Mouse (Mus musculus) testis, postnatal 14 days (tissue): ENCODE measurements around the gene Sh2d2a.
"Not testable (repeated sequence)": the region's sequence is repeated elsewhere in the genome, so short reads cannot be mapped to it uniquely, and the experiment has no call there.

Experiments used
- DNase-seq: peaks from one replicate; pipeline ENCODE4 v3.0.0; 2021; ENCODE audit warnings: low spot score

Gene Sh2d2a

GRCm38 (mm10) chr3:87855936-87856335, 9.4 kb downstream of the Sh2d2a start:
- no peak for DNase-seq

- no peak for DNase-seq
Observed at GRCm38 (mm10) chr3:87857666-87858065, 11.1 kb downstream of the Sh2d2a start.

GRCm38 (mm10) chr3:87859813-87860212, 13.3 kb downstream of the Sh2d2a start:
- DNase-seq = no peak

GRCm38 (mm10) chr3:87864111-87864510, 17.6 kb downstream of the Sh2d2a start:
- not testable (repeated sequence) for DNase-seq

- DNase-seq = no peak
Observed at GRCm38 (mm10) chr3:87877730-87878129, 31.2 kb downstream of the Sh2d2a start.

GRCm38 (mm10) chr3:87884291-87884690, 37.7 kb downstream of the Sh2d2a start:
- no peak for DNase-seq

- DNase-seq = peak; percentile 71
Observed at GRCm38 (mm10) chr3:87884708-87885251, 38.2 kb downstream of the Sh2d2a start.

GRCm38 (mm10) chr3:87885281-87886003, 38.9 kb downstream of the Sh2d2a start, which contains the start of gene Prcc:
Gene Prcc (minus strand): TSS chr3:87885608.
- DNase-seq = peak; percentile 96

- no peak for DNase-seq
Observed at GRCm38 (mm10) chr3:87886004-87886365, 39.4 kb downstream of the Sh2d2a start.

- no peak for DNase-seq
Observed at GRCm38 (mm10) chr3:87886416-87886815, 39.9 kb downstream of the Sh2d2a start.

- not testable (repeated sequence) for DNase-seq
Observed at GRCm38 (mm10) chr3:87887400-87887799, 40.8 kb downstream of the Sh2d2a start.

GRCm38 (mm10) chr3:87891481-87891880, 44.9 kb downstream of the Sh2d2a start:
- no peak for DNase-seq

- no peak for DNase-seq
Observed at GRCm38 (mm10) chr3:87893367-87893905, 46.9 kb downstream of the Sh2d2a start.

- DNase-seq = no peak
Observed at GRCm38 (mm10) chr3:87899266-87899665, 52.7 kb downstream of the Sh2d2a start.

- DNase-seq = no peak
Observed at GRCm38 (mm10) chr3:87899776-87900175, 53.2 kb downstream of the Sh2d2a start.

- DNase-seq = no peak
Observed at GRCm38 (mm10) chr3:87901036-87901624, 54.6 kb downstream of the Sh2d2a start.

GRCm38 (mm10) chr3:87901959-87902358, 55.4 kb downstream of the Sh2d2a start:
- not testable (repeated sequence) for DNase-seq

GRCm38 (mm10) chr3:87903821-87904220, 57.3 kb downstream of the Sh2d2a start:
- no peak for DNase-seq
